Mouse (Mus musculus) cerebellum, adult 2 months (tissue): ENCODE data around the gene Dusp8. TPM values are rescaled to one million over a fixed set of nuclear protein-coding genes. Genes with fewer than 3 reads are reported as not detected.

Experiments
- DNase-seq, 2 experiments: peaks; one replicate each; pipeline ENCODE4 v3.0.0; 2021
- H3K27ac ChIP-seq: fragments of 200-500 bp; 2 replicates; pipeline ENCODE4 v1.5.1; 2012; ENCODE audit warnings: low read length, control low read depth, inconsistent platforms; ENCODE audit not compliant: insufficient read depth
- H3K27me3 ChIP-seq: fragments of 200-500 bp; 2 replicates; pipeline ENCODE4 v1.6.1; 2012; ENCODE audit warnings: inconsistent platforms, mild to moderate bottlenecking, low read length, moderate library complexity; ENCODE audit not compliant: control insufficient read depth, insufficient read depth
- H3K4me1 ChIP-seq: fragments of 200-500 bp; 2 replicates; pipeline ENCODE4 v1.6.1; 2011; ENCODE audit warnings: low read length; ENCODE audit not compliant: control insufficient read depth, insufficient read depth
- H3K4me3 ChIP-seq: fragments of 200-500 bp; replicated peaks from 2 replicates; pipeline ENCODE3; 2011; ENCODE audit warnings: mild to moderate bottlenecking, low read depth, low read length, control low read depth; ENCODE audit not compliant: insufficient read depth
- CTCF ChIP-seq: fragments of 200-500 bp; IDR thresholded peaks from 2 replicates; pipeline ENCODE4 v1.5.1; 2011; ENCODE audit warnings: low read depth, mild to moderate bottlenecking, control low read depth, low read length, moderate library complexity, borderline replicate concordance; ENCODE audit not compliant: insufficient read depth
- POLR2A ChIP-seq: fragments of 200-500 bp; IDR thresholded peaks from 2 replicates; pipeline ENCODE4 v1.6.1; 2011; ENCODE audit warnings: low read length, control low read depth, borderline replicate concordance; ENCODE audit not compliant: insufficient read depth
- WGBS: fragments of 180-500 bp; shearing (Covaris S2); methylation state at CpG from one replicate; pipeline ENCODE4 v1.1.7; 2018; 5-methylcytosine and 5-hydroxymethylcytosine counted together
- polyA plus RNA-seq: library from polyadenylated mRNA; depleted of rRNA; stranded (reverse); fragments of >200 nt; gene quantifications from 2 replicates; pipeline ENCODE4 v1.2.3, GENCODE M21; 2012

The Dusp8 gene
- polyA plus RNA-seq, 1 experiment: 85.8 TPM

DNA sequence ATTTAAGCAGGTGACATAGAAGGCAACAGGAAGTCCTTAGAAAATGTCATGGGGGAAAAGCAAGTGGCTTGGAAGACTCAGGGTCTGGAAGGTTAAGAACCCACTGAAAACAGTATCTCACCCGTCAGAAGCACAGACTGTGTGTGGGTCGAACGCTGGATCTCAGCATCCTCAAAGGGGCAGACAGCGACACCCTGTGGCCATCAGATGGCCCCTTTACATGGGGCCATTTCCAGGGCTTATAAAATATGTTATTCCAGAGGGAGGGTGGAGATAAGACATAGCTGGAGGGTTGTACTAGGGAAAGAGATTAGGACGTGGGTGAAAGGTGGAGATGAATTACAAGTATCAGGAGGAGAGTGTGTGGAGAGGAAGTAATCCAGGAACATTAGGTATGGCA lies 24.0 kb upstream of the Dusp8 start:
- peak; percentile 14 to 26 for DNase-seq
- WGBS: 15% methylated on average over 5 of the region's 5 CpGs
- H3K4me1 ChIP-seq: no peaks in the 10 kb centered on the region
- TF ChIP-seq POLR2A (no peak), CTCF (peak; percentile 63)
- no peak overlapping the region for H3K4me3 ChIP-seq
- H3K27ac ChIP-seq: no peak overlapping the region
- H3K27me3 ChIP-seq: no peaks in the 10 kb centered on the region

DNA sequence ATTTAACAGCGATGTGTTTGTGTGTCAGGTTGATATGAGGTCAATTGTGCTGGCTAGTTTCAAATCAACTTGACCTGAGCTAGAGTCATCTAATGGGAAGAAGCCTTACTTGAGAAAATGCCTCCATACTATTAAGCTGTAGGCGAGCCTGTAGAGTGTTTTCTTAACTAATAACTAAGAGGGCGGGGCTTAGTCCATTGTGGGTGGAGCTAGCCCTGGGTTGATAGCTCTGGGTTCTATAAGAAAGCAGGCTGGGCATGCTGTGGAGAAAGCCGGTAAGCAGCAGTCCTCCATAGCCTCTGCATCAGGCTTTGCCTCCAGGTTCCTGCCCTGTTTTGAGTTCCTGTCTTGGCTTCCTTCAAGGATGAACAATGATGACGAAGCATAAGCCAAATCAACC lies 9.1 kb upstream of the Dusp8 start:
- Histone ChIP-seq H3K4me1 (no peaks in the 10 kb centered on the region), H3K27me3 (no peaks in the 10 kb centered on the region), H3K27ac (no peak overlapping the region), H3K4me3 (no peak overlapping the region)
- no peak for DNase-seq
- 67% methylated on average over 5 of the region's 5 CpGs for WGBS
- TF ChIP-seq POLR2A (no peak), CTCF (no peak)

DNA sequence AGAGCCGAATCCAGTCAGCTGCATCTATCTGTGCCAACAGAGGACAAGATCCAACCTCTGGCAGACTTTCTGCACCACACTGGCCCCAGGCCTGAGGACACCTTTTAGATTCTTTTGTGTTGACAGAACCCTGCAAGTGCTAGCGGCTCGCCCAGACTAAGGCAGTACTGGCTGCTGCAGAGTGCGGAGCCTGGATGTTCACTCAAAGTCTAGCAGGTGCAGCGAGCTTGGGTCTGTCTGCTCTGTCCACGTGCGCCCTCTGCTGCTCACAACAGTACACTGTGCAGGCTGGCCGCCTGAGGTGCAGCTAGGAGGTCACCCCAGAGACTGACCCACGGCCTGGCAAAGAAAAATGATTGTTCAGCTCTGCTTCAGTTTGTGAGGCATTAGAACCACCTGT lies 2.1 kb upstream of the Dusp8 start:
- WGBS: 4% methylated on average over 9 of the region's 9 CpGs
- TF ChIP-seq CTCF: peak; percentile 98
- TF ChIP-seq POLR2A: no peak

DNA sequence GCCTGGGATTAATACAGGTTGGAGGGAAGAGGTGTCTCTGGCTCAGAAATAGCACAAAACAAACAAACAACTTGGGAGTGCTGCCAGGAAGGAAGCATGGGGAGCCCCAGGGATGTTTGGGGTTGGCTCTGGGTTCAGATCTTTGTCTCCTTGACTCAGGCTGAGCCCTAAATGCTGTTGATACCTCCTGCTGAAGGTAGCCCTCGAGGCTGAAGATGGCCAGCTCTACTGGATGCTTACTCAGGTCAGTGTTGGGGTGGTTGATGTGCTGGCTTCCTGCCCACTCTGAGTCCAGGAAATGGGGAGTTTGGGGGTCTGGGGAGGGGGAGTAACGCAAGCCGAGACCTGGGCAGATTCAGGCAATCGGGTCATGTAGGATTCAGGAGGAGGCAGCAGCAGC lies 1.1 kb upstream of the Dusp8 start:
- TF ChIP-seq POLR2A (no peak), CTCF (no peak)
- Histone ChIP-seq H3K27ac (no peak overlapping the region), H3K4me3 (no peak overlapping the region), H3K27me3 (no peaks in the 10 kb centered on the region), H3K4me1 (peaks cover 13% of the 10 kb centered on the region)
- WGBS: 76% methylated on average over 4 of the region's 4 CpGs
- no peak for DNase-seq

More for the DNA sequence above, 2.1 kb upstream of the Dusp8 start:
- Histone ChIP-seq H3K27me3 (no peaks in the 10 kb centered on the region), H3K4me1 (peaks cover 10% of the 10 kb centered on the region; the same call in 1 of the 2 replicates), H3K27ac (no peak overlapping the region), H3K4me3 (no peak overlapping the region)
- DNase-seq: peak; percentile 84 to 91

DNA sequence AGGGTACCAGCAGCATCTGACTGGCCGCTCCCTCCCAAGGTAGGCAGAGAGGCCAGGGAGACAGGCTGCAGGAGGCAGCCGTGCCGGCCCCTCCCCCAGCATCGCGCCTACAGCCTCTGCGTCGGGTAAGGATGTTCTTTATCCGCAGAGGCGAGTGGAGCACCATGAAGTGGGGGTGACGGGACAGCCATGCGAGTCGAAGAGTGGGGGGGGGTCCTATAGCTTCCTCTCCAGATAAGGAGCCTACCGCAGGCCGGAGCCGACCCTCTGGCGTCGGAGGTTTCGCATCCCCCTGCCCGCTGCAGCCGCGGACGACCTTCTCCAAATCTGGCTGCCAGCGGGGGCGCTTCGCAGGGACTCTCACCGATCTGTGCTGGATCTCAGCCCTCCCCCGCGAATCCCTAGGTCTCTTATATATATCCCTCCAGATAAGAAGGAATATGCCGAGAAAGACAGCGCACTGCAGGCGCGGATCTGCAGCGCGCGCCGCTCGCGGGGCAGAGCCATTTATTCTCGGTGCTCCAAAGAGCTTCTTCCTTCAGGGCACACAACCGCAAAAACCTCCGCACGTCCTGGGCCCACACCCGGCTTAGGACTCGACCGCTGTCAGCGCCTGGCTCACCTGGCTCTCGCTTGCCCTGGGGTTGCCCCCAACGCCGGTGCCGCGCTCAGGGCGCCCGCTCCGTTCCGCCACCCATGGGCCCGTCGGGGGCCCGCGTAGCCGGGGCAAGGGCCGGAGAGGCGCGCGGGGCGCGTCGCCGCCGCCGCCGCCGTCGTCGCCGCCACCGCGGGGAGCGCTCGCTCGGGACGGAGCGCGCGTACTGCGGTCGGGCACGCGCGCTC lies 1.1 kb downstream of the Dusp8 start:
- H3K4me1 ChIP-seq: peaks cover 33% of the 10 kb centered on the region

DNA sequence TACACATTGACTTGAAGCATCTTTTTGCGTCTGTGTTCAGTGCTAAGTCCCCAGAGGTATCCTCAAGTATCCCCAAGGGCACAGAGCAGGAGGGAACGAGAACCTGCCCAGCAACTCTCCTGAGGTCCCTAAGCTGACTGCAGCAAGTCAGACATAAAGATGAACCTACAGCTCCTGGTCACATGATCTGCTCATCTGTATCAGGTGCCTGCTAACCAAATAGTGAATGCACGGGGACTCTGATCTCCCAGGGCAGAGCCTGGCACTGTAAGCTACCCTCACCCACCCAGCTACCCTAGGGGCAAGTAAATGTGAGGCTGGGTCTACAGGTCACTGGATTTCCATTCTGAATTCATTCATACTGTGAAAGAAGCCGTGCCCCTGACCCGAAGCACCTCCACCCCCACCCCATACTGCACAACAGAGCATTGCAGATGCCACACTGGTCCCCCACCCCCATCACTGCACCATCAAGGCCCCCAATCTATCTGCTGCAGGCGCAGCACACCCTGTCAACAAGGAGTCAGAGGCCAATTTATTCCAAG lies 1.9 kb downstream of the Dusp8 start:
- no peak for TF ChIP-seq POLR2A
- TF ChIP-seq CTCF: no peak
- Histone ChIP-seq H3K4me1 (peaks cover 39% of the 10 kb centered on the region), H3K27me3 (no peaks in the 10 kb centered on the region), H3K27ac (peak overlapping the region; percentile 98), H3K4me3 (peak overlapping the region; percentile 89)
- 3% methylated on average over 6 of the region's 6 CpGs for WGBS
- DNase-seq: peak in 1 of 2 experiments; percentile 36

More for the DNA sequence above, 1.1 kb downstream of the Dusp8 start:
- Histone ChIP-seq H3K4me3 (peak overlapping the region; percentile 89), H3K27me3 (no peaks in the 10 kb centered on the region), H3K27ac (peak overlapping the region; percentile 98)
- DNase-seq: peak; percentile 84 to 87
- WGBS: under 1% methylated on average over 89 of the region's 89 CpGs
- TF ChIP-seq CTCF (no peak), POLR2A (peak; percentile 41; the same call in 1 of the 2 replicates)

DNA sequence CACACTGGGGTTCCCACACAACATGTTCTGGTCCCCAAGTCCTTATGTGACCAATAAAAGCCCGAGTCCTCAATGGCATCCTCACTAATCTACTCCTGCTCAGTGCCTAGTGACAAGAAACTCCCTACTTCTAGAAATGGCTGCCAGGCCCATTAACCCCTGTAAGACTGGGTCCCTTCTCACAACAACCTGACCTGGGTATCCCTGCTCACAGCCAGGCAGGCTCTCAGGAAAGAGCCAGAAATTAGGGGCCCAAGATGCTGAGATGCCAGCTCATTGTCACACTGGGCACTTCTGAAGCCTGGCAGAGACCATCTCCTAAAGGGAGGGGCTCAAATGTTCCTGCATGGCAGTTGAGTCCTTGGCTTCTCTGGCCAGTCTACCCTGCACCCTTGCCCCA lies 2.7 kb downstream of the Dusp8 start:
- Histone ChIP-seq H3K4me1 (peaks cover 46% of the 10 kb centered on the region), H3K27me3 (no peaks in the 10 kb centered on the region), H3K27ac (no peak overlapping the region; the same call in 1 of the 2 replicates), H3K4me3 (peak overlapping the region; percentile 89)
- WGBS: 12% methylated on average over 1 of the region's 1 CpGs
- TF ChIP-seq CTCF (no peak), POLR2A (no peak)
- peak; percentile 28 to 38 for DNase-seq
